Mouse (Mus musculus) testis, adult 10 weeks (tissue): ENCODE data around the gene Hnrnph1. TPM values are rescaled to one million over a fixed set of nuclear protein-coding genes. Genes with fewer than 3 reads are reported as not detected.

Source experiments
- polyA plus RNA-seq: library from polyadenylated mRNA; stranded (reverse); fragments of 350-450 nt; fragmentation: Illumina TruSeq; extraction: RNeasy Lipid Tissue Mini Kit (QIAGEN cat#74804); gene quantifications from one replicate; pipeline ENCODE4 v1.2.3, GENCODE M21; 2014; ENCODE audit warnings: low read depth, low replicate concordance

The Hnrnph1 gene
- 648 TPM for polyA plus RNA-seq

GRCm38 (mm10) chr11:50376911-50377891 is at the start of gene Hnrnph1:
Gene Hnrnph1 (plus strand): TSS chr11:50376990.

GRCm38 (mm10) chr11:50354162-50354561 is 22.6 kb upstream of the Hnrnph1 start, which contains the start of gene Cby3:
Gene Cby3 (plus strand): TSS chr11:50354462.

GRCm38 (mm10) chr11:50430277-50431133 is 53.7 kb downstream of the Hnrnph1 start, which contains the start of gene Rufy1:
Gene Rufy1 (minus strand): TSS chr11:50431125.

Other genes with a start within 250 kb of the Hnrnph1 start
- gene Tbc1d9b, start 245.6 kb upstream of the Hnrnph1 start, polyA plus RNA-seq, result 2.0 TPM
- 3.0 TPM for gene Mrnip, start 202.5 kb upstream of the Hnrnph1 start, polyA plus RNA-seq
- 60.0 TPM for gene Sqstm1, start 166.2 kb upstream of the Hnrnph1 start, polyA plus RNA-seq
- 2.1 TPM for gene Mgat4b, start 166.1 kb upstream of the Hnrnph1 start, polyA plus RNA-seq
- not detected for gene Ltc4s, start 138.4 kb upstream of the Hnrnph1 start, polyA plus RNA-seq
- gene Maml1, start 84.7 kb upstream of the Hnrnph1 start, polyA plus RNA-seq, result 2.5 TPM
- gene Canx, start 51.3 kb upstream of the Hnrnph1 start, polyA plus RNA-seq, result 289 TPM
- 0.70 TPM for gene Cby3, start 22.5 kb upstream of the Hnrnph1 start, polyA plus RNA-seq
- 8.0 TPM for gene Rufy1, start 54.1 kb downstream of the Hnrnph1 start, polyA plus RNA-seq
- gene Adamts2, start 225.1 kb downstream of the Hnrnph1 start, polyA plus RNA-seq, result 1.2 TPM